Mouse (Mus musculus): ENCODE measurements around the gene Gpr183. TPM values are rescaled to one million over a fixed set of nuclear protein-coding genes. Genes with fewer than 3 reads are reported as not detected.

Gene Gpr183
- total and polyA plus RNA-seq, 3 experiments: 0.04 to 0.06 TPM; not detected in 1

DNA sequence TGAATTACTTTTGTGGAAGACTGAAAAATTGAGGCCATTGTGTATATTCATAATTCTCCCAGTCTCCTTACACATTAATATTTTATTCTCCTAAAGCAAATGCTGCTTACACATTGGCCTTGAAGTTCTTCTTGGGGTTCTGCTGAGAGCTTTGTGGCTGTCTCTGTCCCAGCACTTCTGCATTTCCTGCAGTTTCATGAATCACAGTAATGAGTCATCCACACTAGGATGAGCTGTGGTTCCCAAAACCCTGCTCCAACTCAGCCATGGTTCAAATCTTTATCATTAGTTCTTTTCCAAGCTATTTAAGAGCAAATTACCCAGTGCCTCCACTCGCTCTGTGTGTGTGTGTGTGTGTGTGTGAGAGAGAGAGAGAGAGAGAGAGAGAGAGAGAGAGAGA lies 22.3 kb upstream of the Gpr183 start:
- Histone ChIP-seq H3K36me3 (ENCODE audit: control insufficient read depth in 1 of 2, insufficient read depth in 2 of 2, low read length in 2 of 2) (peaks cover 0 to 18% of the 10 kb centered on the region in 2 experiments; a peak in 2 of 4 replicates), H3K27ac (ENCODE audit: control insufficient read depth, low read depth, low read length) (no peak overlapping the region), H3K4me1 (ENCODE audit: control insufficient read depth in 1 of 2, insufficient read depth in 2 of 2, low read length in 2 of 2) (peaks cover 8 to 12% of the 10 kb centered on the region in 2 experiments), H3K27me3 (ENCODE audit: control insufficient read depth in 1 of 2, insufficient read depth in 2 of 2, low read length in 2 of 2) (no peaks in the 10 kb centered on the region), H3K4me3 (ENCODE audit: control insufficient read depth in 1 of 2, insufficient read depth in 1 of 2, low read depth in 2 of 2, low read length in 2 of 2) (no peak overlapping the region), H3K9me3 (replicated peaks; ENCODE audit: insufficient read depth, low read length) (no peaks in the 10 kb centered on the region), H3K79me2 (ENCODE audit: control insufficient read depth, insufficient read depth, low read length, poor library complexity) (no peaks in the 10 kb centered on the region), H3K9ac (ENCODE audit: control insufficient read depth, low read depth, low read length, poor library complexity, severe bottlenecking) (no peak overlapping the region)
- peak; percentile 62 for DNase-seq (ENCODE audit: low read depth, low spot score)
- TF ChIP-seq POLR2AphosphoS2 (IDR thresholded peaks at IDR 0.05; ENCODE audit: low read length) (no peak), POLR2AphosphoS5 (IDR thresholded peaks at IDR 0.05; ENCODE audit: borderline replicate concordance, low read depth, low read length) (no peak), SMC3 (IDR thresholded peaks at IDR 0.05; ENCODE audit: low read depth, low read length) (no peak), JUND (IDR thresholded peaks at IDR 0.05; ENCODE audit: low read depth, low read length) (0 out of 2 replicates have a peak, but pooled peaks have one; percentile 49), TAL1 (IDR thresholded peaks at IDR 0.05; ENCODE audit: low read length) (no peak), USF2 (IDR thresholded peaks at IDR 0.05; ENCODE audit: borderline replicate concordance in 1 of 2, insufficient read depth in 1 of 2, low read depth in 1 of 2, low read length in 2 of 2) (no peak), GATA1 (IDR thresholded peaks at IDR 0.05; ENCODE audit: low read depth, low read length) (no peak), GABPA (IDR thresholded peaks at IDR 0.05; ENCODE audit: low read depth, low read length) (no peak), RCOR1 (IDR thresholded peaks at IDR 0.05; ENCODE audit: low read depth, low read length) (no peak)

DNA sequence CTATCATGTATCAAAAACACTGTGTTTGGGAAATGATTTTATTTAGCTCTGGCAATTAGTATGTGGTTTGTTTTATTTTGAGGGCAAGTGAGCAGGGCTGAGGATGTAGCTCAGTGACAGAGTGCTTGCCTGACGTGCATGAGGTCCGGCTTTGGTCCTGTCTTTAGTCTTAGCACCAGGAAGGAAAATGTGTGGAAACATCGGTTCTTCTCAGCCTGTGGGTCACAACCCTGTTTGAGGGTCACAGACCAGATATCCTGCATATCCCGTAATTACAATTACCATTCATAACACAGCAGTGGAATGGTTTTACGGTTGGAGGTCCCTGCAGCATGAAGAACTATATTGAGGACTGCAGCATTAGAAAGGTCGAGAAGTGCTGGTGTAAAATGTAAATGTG lies 21.0 kb upstream of the Gpr183 start:
- no peaks in the 10 kb centered on the region for H3K9me3 ChIP-seq (replicated peaks; ENCODE audit: insufficient read depth, low read length)
- H3K4me1 ChIP-seq (ENCODE audit: control insufficient read depth in 1 of 2, insufficient read depth in 2 of 2, low read length in 2 of 2): peaks cover 8 to 12% of the 10 kb centered on the region in 2 experiments
- DNase-seq (ENCODE audit: low read depth, low spot score): no peak
- no peak overlapping the region for H3K4me3 ChIP-seq (ENCODE audit: control insufficient read depth in 1 of 2, insufficient read depth in 1 of 2, low read depth in 2 of 2, low read length in 2 of 2)
- no peaks in the 10 kb centered on the region for H3K79me2 ChIP-seq (ENCODE audit: control insufficient read depth, insufficient read depth, low read length, poor library complexity)
- no peak overlapping the region for H3K27ac ChIP-seq (ENCODE audit: control insufficient read depth, low read depth, low read length)
- no peak for TF ChIP-seq ZMIZ1 (IDR thresholded peaks at IDR 0.05; ENCODE audit: low read depth, low read length)
- TF ChIP-seq NRF1 (IDR thresholded peaks at IDR 0.05; ENCODE audit: insufficient read depth, low read depth, low read length, poor library complexity, severe bottlenecking): no peak
- TF ChIP-seq RCOR1 (IDR thresholded peaks at IDR 0.05; ENCODE audit: low read depth, low read length): no peak
- no peak for TF ChIP-seq E2F4 (IDR thresholded peaks at IDR 0.05; ENCODE audit: borderline replicate concordance, low read depth, low read length)
- TF ChIP-seq NELFE (IDR thresholded peaks at IDR 0.05; ENCODE audit: low read depth, low read length): no peak
- TF ChIP-seq SMC3 (IDR thresholded peaks at IDR 0.05; ENCODE audit: low read depth, low read length): no peak
- no peak for TF ChIP-seq BHLHE40 (IDR thresholded peaks at IDR 0.05; ENCODE audit: borderline replicate concordance, low read depth, low read length)
- TF ChIP-seq MAX (IDR thresholded peaks at IDR 0.05; ENCODE audit: low read length): no peak
- no peak for TF ChIP-seq GABPA (IDR thresholded peaks at IDR 0.05; ENCODE audit: low read depth, low read length)
- TF ChIP-seq KAT2A (conservative IDR thresholded peaks at IDR 0.05; ENCODE audit: low read depth, low read length): no peak
- no peak for TF ChIP-seq USF1 (IDR thresholded peaks at IDR 0.05; ENCODE audit: low read depth, low read length)
- no peaks in the 10 kb centered on the region for H3K27me3 ChIP-seq (ENCODE audit: control insufficient read depth in 1 of 2, insufficient read depth in 2 of 2, low read length in 2 of 2)
- peaks cover 0 to 18% of the 10 kb centered on the region in 2 experiments; a peak in 2 of 4 replicates for H3K36me3 ChIP-seq (ENCODE audit: control insufficient read depth in 1 of 2, insufficient read depth in 2 of 2, low read length in 2 of 2)
- no peak overlapping the region for H3K9ac ChIP-seq (ENCODE audit: control insufficient read depth, low read depth, low read length, poor library complexity, severe bottlenecking)

Data from MEL (cell line).